Mouse (Mus musculus) myocyte (in vitro differentiated cells): Measurements from ENCODE around the gene Rpn2.

ENCODE experiments used
- MAX ChIP-seq: IDR thresholded peaks from one replicate; pipeline ENCODE4 v1.6.1; 2011; ENCODE audit warnings: low read depth, mild to moderate bottlenecking, control low read depth
- POLR2A ChIP-seq: IDR thresholded peaks from one replicate; pipeline ENCODE4 v1.6.1; 2011; ENCODE audit warnings: low read depth, mild to moderate bottlenecking, control low read depth, moderate library complexity; ENCODE audit not compliant: insufficient read length
- TCF12 ChIP-seq: IDR thresholded peaks from one replicate; pipeline ENCODE4 v1.6.1; 2011; ENCODE audit warnings: mild to moderate bottlenecking, control low read depth; ENCODE audit not compliant: poor library complexity, insufficient read depth, severe bottlenecking
- TCF3 ChIP-seq: IDR thresholded peaks from one replicate; pipeline ENCODE4 v1.6.1; 2011; ENCODE audit warnings: low read depth, control low read depth; ENCODE audit not compliant: insufficient read length

DNA sequence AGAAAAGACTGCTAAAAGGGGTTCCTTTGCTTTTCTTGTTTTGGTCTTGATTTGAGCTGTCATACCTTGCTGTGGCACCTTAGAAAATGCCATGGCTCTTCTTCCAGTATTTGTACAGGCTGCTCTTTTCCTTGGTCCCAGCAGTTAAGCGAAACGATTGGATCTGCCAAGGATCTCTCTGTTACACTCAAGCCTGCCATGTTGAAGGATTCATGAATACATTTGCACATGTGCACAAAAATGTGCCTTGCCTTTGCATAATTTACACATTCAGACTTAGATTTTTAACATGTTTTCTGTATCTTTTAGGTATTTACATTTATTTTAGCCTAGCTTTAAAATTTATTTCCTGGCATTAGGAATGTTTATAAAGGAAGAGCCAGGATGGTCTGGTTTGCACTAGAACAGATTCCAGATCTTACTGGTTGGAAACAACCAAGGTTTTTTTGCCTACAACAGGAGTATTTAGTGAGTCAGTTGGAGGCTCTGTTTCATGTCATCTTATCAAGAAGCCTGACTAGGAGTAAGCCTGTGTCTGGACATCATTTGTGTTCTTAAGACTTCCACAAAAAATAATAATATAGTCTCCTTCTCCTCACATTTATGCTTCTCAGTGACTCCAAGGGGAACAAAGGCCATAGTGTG is 29.6 kb downstream of the Rpn2 start:
- no peak for TF ChIP-seq MAX
- no peak for TF ChIP-seq TCF3
- no peak for TF ChIP-seq POLR2A
- no peak for TF ChIP-seq TCF12
